Mouse (Mus musculus): ENCODE measurements at regions not wholly inside any gene's neighbourhood (a gene's known extent, or its start where the extent isn't known, plus 50 kb on each side); places are given as distances from the start of the nearest gene placed in this dataset.

GRCm38 (mm10) chr17:10086132-10086531, 233.5 kb downstream of the Qk start:
- TF ChIP-seq CTCF (IDR thresholded peaks at IDR 0.05 in 2 of 3, conservative IDR thresholded peaks at IDR 0.05 in 1 of 3; ENCODE audit: control insufficient read depth in 1 of 3, insufficient read depth in 1 of 3, low read depth in 2 of 3, low read length in 3 of 3, poor library complexity in 1 of 3, severe bottlenecking in 1 of 3) (no peak), ELF1 (IDR thresholded peaks at IDR 0.05; ENCODE audit: low read depth, low read length) (no peak)
